Mouse (Mus musculus) CH12.LX (cell line): ENCODE data around the gene C2. TPM values are rescaled to one million over a fixed set of nuclear protein-coding genes. Genes with fewer than 3 reads are reported as not detected.

ENCODE experiments used
- DNase-seq: peaks from one replicate; pipeline ENCODE4 v3.0.0-alpha.2; 2013; ENCODE audit errors: extremely low read depth
- H3K27ac ChIP-seq: 2 replicates; pipeline ENCODE4 v1.5.1; 2012; ENCODE audit warnings: low read depth, mild to moderate bottlenecking, control low read depth, moderate library complexity; ENCODE audit not compliant: insufficient read depth
- H3K27me3 ChIP-seq: replicated peaks from 2 replicates; pipeline ENCODE3; 2012; ENCODE audit warnings: inconsistent platforms
- H3K36me3 ChIP-seq, 2 experiments: replicated peaks in 1 of 2; 2 replicates each; pipeline versions ENCODE3 to v1.6.1; 2012; ENCODE audit warnings: inconsistent platforms in 1 of 2, low read length in 1 of 2, mild to moderate bottlenecking in 1 of 2, mixed read lengths in 1 of 2, moderate library complexity in 1 of 2; ENCODE audit not compliant: control insufficient read depth in 1 of 2, insufficient read depth in 1 of 2
- H3K4me1 ChIP-seq, 2 experiments: 2 replicates each; pipeline ENCODE4 v1.6.1; 2012; ENCODE audit warnings: inconsistent platforms in 1 of 2, moderate library complexity in 1 of 2; ENCODE audit not compliant: insufficient read depth in 2 of 2, control insufficient read depth in 1 of 2
- H3K4me2 ChIP-seq: 2 replicates; pipeline ENCODE4 v1.6.1; 2012; ENCODE audit warnings: low read depth, mild to moderate bottlenecking, control low read depth; ENCODE audit not compliant: poor library complexity, insufficient read depth, severe bottlenecking
- H3K4me3 ChIP-seq, 3 experiments: fragments of 150-350 bp in 1 of 3; sonication (generic) in 1 of 3; replicated peaks in 1 of 3; 2 replicates each; pipeline versions ENCODE3 to v1.5.1; 2011 to 2012; ENCODE audit warnings: low read depth in 2 of 3, low read length in 2 of 3, mild to moderate bottlenecking in 2 of 3, moderate library complexity in 2 of 3, control low read depth in 1 of 3, improper control_type of control experiment in 1 of 3, inconsistent platforms in 1 of 3, mixed read lengths in 1 of 3; ENCODE audit not compliant: poor library complexity in 1 of 3
- H3K79me2 ChIP-seq: replicated peaks from 2 replicates; pipeline ENCODE4 v1.6.1; 2012; ENCODE audit warnings: mild to moderate bottlenecking, moderate library complexity; ENCODE audit not compliant: control insufficient read depth, poor library complexity, insufficient read depth, severe bottlenecking; ENCODE audit errors: extremely low read depth
- H3K9ac ChIP-seq: 2 replicates; pipeline ENCODE4 v1.6.1; 2012; ENCODE audit warnings: low read depth, mild to moderate bottlenecking, control low read depth, moderate library complexity; ENCODE audit not compliant: insufficient read depth
- H3K9me3 ChIP-seq: replicated peaks from 2 replicates; pipeline ENCODE3; 2012; ENCODE audit warnings: low read length, inconsistent platforms, mixed read lengths
- BHLHE40 ChIP-seq: IDR thresholded peaks from 2 replicates; pipeline ENCODE4 v1.6.1; 2011; ENCODE audit warnings: mild to moderate bottlenecking, low read depth, low read length, improper control_type of control experiment
- CHD1 ChIP-seq: IDR thresholded peaks from 2 replicates; pipeline ENCODE4 v1.6.1; 2012; ENCODE audit warnings: low read depth, low read length, improper control_type of control experiment, inconsistent platforms
- CHD2 ChIP-seq: IDR thresholded peaks from 2 replicates; pipeline ENCODE4 v1.6.1; 2011; ENCODE audit warnings: low read length, improper control_type of control experiment
- CTCF ChIP-seq, 2 experiments: IDR thresholded peaks in 1 of 2; conservative IDR thresholded peaks in 1 of 2; 2 replicates each; pipeline ENCODE4 v1.5.1; 2011 to 2012; ENCODE audit warnings: low read depth in 2 of 2, low read length in 2 of 2, improper control_type of control experiment in 1 of 2, inconsistent platforms in 1 of 2, mild to moderate bottlenecking in 1 of 2, moderate library complexity in 1 of 2
- E2F4 ChIP-seq: IDR thresholded peaks from 2 replicates; pipeline ENCODE4 v1.6.1; 2011; ENCODE audit warnings: low read depth, low read length, improper control_type of control experiment; ENCODE audit not compliant: insufficient replicate concordance
- ETS1 ChIP-seq: conservative IDR thresholded peaks from 2 replicates; pipeline ENCODE4 v1.6.1; 2012; ENCODE audit warnings: low read depth, mild to moderate bottlenecking, inconsistent platforms, low read length, improper control_type of control experiment, moderate library complexity
- GABPA ChIP-seq: IDR thresholded peaks from 2 replicates; pipeline ENCODE4 v1.6.1; 2012; ENCODE audit warnings: low read depth, low read length, improper control_type of control experiment, inconsistent platforms; ENCODE audit not compliant: insufficient replicate concordance
- HCFC1 ChIP-seq: IDR thresholded peaks from 2 replicates; pipeline ENCODE4 v1.6.1; 2012; ENCODE audit warnings: low read depth, mild to moderate bottlenecking, inconsistent platforms, low read length, improper control_type of control experiment
- JUND ChIP-seq: conservative IDR thresholded peaks from 2 replicates; pipeline ENCODE4 v1.6.1; 2011; ENCODE audit warnings: low read depth, low read length, improper control_type of control experiment
- KAT2A ChIP-seq: IDR thresholded peaks from 2 replicates; pipeline ENCODE4 v1.6.1; 2012; ENCODE audit warnings: low read length, improper control_type of control experiment, inconsistent platforms; ENCODE audit not compliant: insufficient replicate concordance
- MAFK ChIP-seq: IDR thresholded peaks from 2 replicates; pipeline ENCODE4 v1.6.1; 2011; ENCODE audit warnings: low read length, improper control_type of control experiment; ENCODE audit not compliant: insufficient replicate concordance
- MAZ ChIP-seq: IDR thresholded peaks from 2 replicates; pipeline ENCODE4 v1.6.1; 2012; ENCODE audit warnings: low read depth, mild to moderate bottlenecking, inconsistent platforms, low read length, improper control_type of control experiment, moderate library complexity
- MEF2A ChIP-seq: IDR thresholded peaks from 2 replicates; pipeline ENCODE4 v1.6.1; 2014; ENCODE audit warnings: low read depth, mild to moderate bottlenecking, inconsistent platforms, low read length, improper control_type of control experiment, borderline replicate concordance
- MYC ChIP-seq: IDR thresholded peaks from 2 replicates; pipeline ENCODE4 v1.6.1; 2011; ENCODE audit warnings: low read depth, mild to moderate bottlenecking, improper control_type of control experiment, low read length
- PAX5 ChIP-seq: IDR thresholded peaks from 2 replicates; pipeline ENCODE4 v1.6.1; 2012; ENCODE audit warnings: low read length, inconsistent platforms, mixed read lengths
- POLR2A ChIP-seq: IDR thresholded peaks from 2 replicates; pipeline ENCODE4 v1.6.1; 2011; ENCODE audit warnings: low read depth, mild to moderate bottlenecking, improper control_type of control experiment, low read length
- POLR2AphosphoS2 ChIP-seq: IDR thresholded peaks from 2 replicates; pipeline ENCODE4 v1.6.1; 2011; ENCODE audit warnings: low read depth, low read length, improper control_type of control experiment
- UBTF ChIP-seq: IDR thresholded peaks from 2 replicates; pipeline ENCODE4 v1.6.1; 2012; ENCODE audit warnings: low read depth, mild to moderate bottlenecking, inconsistent platforms, low read length, improper control_type of control experiment, moderate library complexity
- USF1 ChIP-seq: IDR thresholded peaks from 2 replicates; pipeline ENCODE4 v1.6.1; 2014; ENCODE audit warnings: low read depth, mild to moderate bottlenecking, inconsistent platforms, low read length, improper control_type of control experiment
- USF2 ChIP-seq: conservative IDR thresholded peaks from 2 replicates; pipeline ENCODE4 v1.6.1; 2011; ENCODE audit warnings: low read depth, low read length, improper control_type of control experiment
- ZKSCAN1 ChIP-seq: IDR thresholded peaks from 2 replicates; pipeline ENCODE4 v1.6.1; 2012; ENCODE audit warnings: low read depth, inconsistent platforms, low read length, improper control_type of control experiment, borderline replicate concordance
- ZNF384 ChIP-seq: IDR thresholded peaks from 2 replicates; pipeline ENCODE4 v1.6.1; 2012; ENCODE audit warnings: low read depth, low read length, improper control_type of control experiment, inconsistent platforms
- dilution Hi-C: fragments of 300-500 bp; cut with MboI; formaldehyde crosslinking; loops from 2 replicates; pipeline ENCODE4 v1.14.3; 2020; ENCODE audit warnings: low sequenced_read_pairs; ENCODE audit not compliant: extremely low pct_unique_long_range_greater_than_20kb, extremely low pct_ligation_motif_present
- in situ Hi-C: fragments of 300-500 bp; cut with MboI; formaldehyde crosslinking; loops from 3 replicates; pipeline ENCODE4 v1.14.3; 2019; ENCODE audit warnings: low sequenced_read_pairs, low pct_ligation_motif_present, low pct_unique_long_range_greater_than_20kb, mixed read lengths
- polyA plus RNA-seq: library from polyadenylated mRNA; unstranded; fragments of >175 nt; gene quantifications from 2 replicates; pipeline ENCODE4 v1.2.1, GENCODE M21; 2012; ENCODE audit warnings: low read depth; ENCODE audit not compliant: insufficient read length
- total RNA-seq, 2 experiments: library from RNA; depleted of rRNA; stranded (reverse); fragments of 300-350 nt in 1 of 2; fragments of >200 nt in 1 of 2; gene quantifications; 2 replicates each; pipeline ENCODE4 v1.2.3; 2012 to 2014

C2 gene
- total and polyA plus RNA-seq, 3 experiments: 1.3 to 6.6 (median 3.1) TPM

DNA sequence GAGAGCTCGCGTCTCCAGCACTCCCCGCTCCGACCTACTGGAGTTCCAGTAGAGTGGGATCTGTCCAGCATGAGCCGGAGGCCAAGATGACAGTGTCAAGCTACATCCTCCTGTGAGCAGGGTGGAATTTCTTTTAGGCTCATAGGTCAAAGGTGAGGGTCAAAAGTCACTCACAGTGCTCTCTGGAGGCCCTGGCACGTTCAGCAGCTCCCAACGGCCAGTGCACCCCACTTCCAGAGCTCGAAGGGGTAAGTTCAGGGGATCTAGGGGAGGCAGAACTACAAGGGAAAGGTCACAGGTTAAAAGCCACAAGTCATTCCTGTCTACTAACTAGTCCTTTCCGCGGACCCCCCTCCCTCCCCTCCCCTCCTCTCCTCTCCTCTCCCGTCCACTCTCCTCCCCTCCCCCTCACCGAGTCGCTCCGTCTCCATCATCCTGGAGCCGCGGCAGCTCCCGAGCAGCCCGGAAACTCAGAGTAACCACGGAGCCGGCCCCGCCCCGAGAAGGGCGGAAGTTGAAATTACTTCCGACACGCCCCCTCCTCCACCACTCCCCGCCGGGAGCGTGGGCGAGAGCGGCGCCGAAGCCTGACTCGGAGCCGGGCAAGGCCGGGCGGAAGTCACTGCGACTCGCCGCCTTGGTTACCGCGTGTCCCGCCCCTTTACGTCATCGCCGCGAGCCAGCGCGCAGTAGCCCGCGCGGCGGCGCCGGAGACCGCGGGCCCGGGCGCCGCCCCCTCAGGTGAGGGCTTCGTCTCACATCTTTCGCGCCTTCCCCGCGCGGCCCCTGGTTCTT is 48.1 kb downstream of the C2 start, which contains the start of the genes Skiv2l and Nelfe (continued):
- TF ChIP-seq MAFK: no peak
- no peak for TF ChIP-seq JUND
- TF ChIP-seq CHD1: no peak
- TF ChIP-seq CHD2: peak; percentile 80
- TF ChIP-seq MAZ: peak; percentile 78
- no peak for TF ChIP-seq USF2
- TF ChIP-seq UBTF: peak; percentile 83
- peak; percentile 29; the same call in 1 of the 2 replicates for TF ChIP-seq GABPA
- TF ChIP-seq POLR2A: peak; percentile 72
- no peak for TF ChIP-seq PAX5
- no peak for TF ChIP-seq ETS1
- no peak for TF ChIP-seq ZKSCAN1
- peak in 1 of 2 experiments; percentile 34; a peak in 2 of 4 replicates for TF ChIP-seq CTCF (conservative IDR thresholded peaks at IDR 0.05 in 1 of 2, IDR thresholded peaks at IDR 0.05 in 1 of 2; ENCODE audit: low read depth in 2 of 2, low read length in 2 of 2)
- peak; percentile 93 for TF ChIP-seq HCFC1
- TF ChIP-seq MYC: no peak; the same call in 1 of the 2 replicates
- TF ChIP-seq KAT2A: peak; percentile 91; the same call in 1 of the 2 replicates
- TF ChIP-seq USF1: peak; percentile 1; the same call in 1 of the 2 replicates
- TF ChIP-seq ZNF384: no peak
- peak; percentile 60 for TF ChIP-seq MEF2A
- TF ChIP-seq POLR2AphosphoS2: no peak

DNA sequence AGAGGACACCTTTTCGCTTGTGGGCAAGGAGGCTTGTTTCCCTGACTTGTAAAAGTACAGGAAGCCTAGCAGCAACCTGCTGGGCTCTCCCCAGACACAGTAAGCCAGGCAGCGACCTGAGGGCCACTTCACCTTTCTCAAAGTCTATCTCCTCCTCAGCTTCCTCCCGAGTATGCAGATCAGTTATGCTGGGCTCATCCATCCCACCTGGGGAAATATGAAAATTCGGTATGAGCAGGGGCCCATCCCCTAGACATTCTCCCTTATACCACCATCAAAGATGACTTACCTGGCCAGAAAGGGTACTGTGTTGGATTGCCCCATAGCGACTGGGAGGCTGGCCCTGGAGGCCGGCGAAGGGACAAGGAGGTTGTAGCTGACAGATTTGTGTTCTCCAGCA is 50.5 kb downstream of the C2 start:
- no peak for DNase-seq
- in situ Hi-C loops: no loop called here
- H3K27ac ChIP-seq: no peak overlapping the region

More for the DNA sequence above, 50.5 kb downstream of the C2 start:
- Histone ChIP-seq H3K27me3 (no peaks in the 10 kb centered on the region), H3K9ac (no peak overlapping the region)
- no peak for TF ChIP-seq E2F4
- no peak for TF ChIP-seq MYC
- TF ChIP-seq BHLHE40: no peak
- no peak for TF ChIP-seq USF1
- TF ChIP-seq, all 38 proteins: peak for 0
- Histone ChIP-seq H3K4me2 (no peak overlapping the region), H3K79me2 (peaks cover 20% of the 10 kb centered on the region), H3K4me3 (no peak overlapping the region), H3K9me3 (no peaks in the 10 kb centered on the region), H3K4me1 (peaks cover 2 to 27% of the 10 kb centered on the region in 2 experiments), H3K36me3 (peaks cover 57 to 70% of the 10 kb centered on the region in 2 experiments)
- dilution Hi-C loops: no loop called here
